In the genomic region with DNA sequence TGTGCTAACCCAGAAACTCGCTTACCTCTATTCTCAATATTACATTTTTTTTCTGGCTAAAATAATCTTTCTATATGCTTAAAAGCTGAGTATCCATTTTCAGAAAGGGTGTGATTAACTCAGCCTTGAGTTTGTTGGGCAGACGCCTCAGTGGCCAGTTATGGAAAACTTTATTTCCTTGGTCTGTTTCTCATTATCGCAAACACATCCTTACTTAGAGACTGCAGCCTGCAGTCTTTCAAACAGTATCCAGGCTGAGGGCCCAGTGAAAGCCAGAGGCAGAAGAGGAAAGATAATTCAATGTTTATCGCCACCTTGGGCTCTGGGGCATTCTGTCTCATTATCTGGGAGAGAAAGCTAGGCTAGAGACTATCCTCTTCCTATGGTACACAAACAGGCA, we compare ENCODE assay signal across 26 mouse cellular contexts.
DNase-seq lines count a peak whose midpoint lies in the region; ATAC-seq and TF ChIP-seq lines count a peak whose summit lies in the region.
"Had no signal": no experiment of that assay in that cellular context is flagged by ENCODE, and none has a peak within 500 bp of the region (broad histone marks: within the 10 kb centered on the region; RNA-seq: fewer than 3 reads in every experiment).

No protein-coding gene starts in this region.

- no peaks in the 10 kb centered on the region for H3K9me3 ChIP-seq in stomach, embryonic 16.5 days (replicated peaks; ENCODE audit: control insufficient read depth, low read length)
- no peaks in the 10 kb centered on the region for H3K9me3 ChIP-seq in stomach, postnatal 0 days (ENCODE audit: control insufficient read depth, low read length)
- no peaks in the 10 kb centered on the region for H3K9me3 ChIP-seq in embryonic facial prominence, embryonic 14.5 days (ENCODE audit: control insufficient read depth, low read length)
- H3K9me3 ChIP-seq in limb, embryonic 11.5 days (ENCODE audit: control insufficient read depth, low read length) = no peaks in the 10 kb centered on the region
- no peaks in the 10 kb centered on the region for H3K9me3 ChIP-seq in midbrain, postnatal 0 days (ENCODE audit: low read length)
- H3K9me3 ChIP-seq in forebrain, embryonic 11.5 days (ENCODE audit: control insufficient read depth, low read length) = no peaks in the 10 kb centered on the region
- H3K9me3 ChIP-seq: forebrain, embryonic 10.5 days; limb, embryonic 15.5 days; megakaryocyte, embryonic 14.5 days; neural tube, embryonic 13.5 days; stomach, embryonic 15.5 days had no signal

- no peak for TF ChIP-seq EP300 in stomach, postnatal 0 days (optimal IDR thresholded peaks at IDR 0.05)

- no peak for DNase-seq in stomach, postnatal 0 days (ENCODE audit: low spot score)
- DNase-seq in embryonic facial prominence, embryonic 14.5 days (ENCODE audit: low spot score) = peak; percentile 79
- DNase-seq in limb, embryonic 11.5 days (ENCODE audit: low spot score) = peak; percentile 42
- DNase-seq in cerebellum, postnatal 14 days = no peak
- no peak for DNase-seq in midbrain, postnatal 0 days (ENCODE audit: low spot score)
- DNase-seq in forebrain, embryonic 11.5 days (ENCODE audit: low spot score) = no peak
- DNase-seq: adrenal gland, postnatal 14 days; cerebellum, adult 2 months; cerebellum, postnatal 36 days; gastrocnemius, postnatal 14 days; kidney, adult 2 months; lung, embryonic 14.5 days; midbrain, embryonic 14.5 days; right cerebral cortex, adult 18-20 months; right cerebral cortex, postnatal 4 days; thymus, adult 2 months; thymus, postnatal 4 days had no signal

- 68% methylated on average over 4 of the region's 4 CpGs for WGBS in stomach, embryonic 16.5 days
- WGBS in stomach, postnatal 0 days = 67% methylated on average over 4 of the region's 4 CpGs
- 43% methylated on average over 4 of the region's 4 CpGs for WGBS in embryonic facial prominence, embryonic 14.5 days
- 37% methylated on average over 4 of the region's 4 CpGs for WGBS in limb, embryonic 11.5 days
- 81% methylated on average over 4 of the region's 4 CpGs for WGBS in midbrain, postnatal 0 days
- 85% methylated on average over 4 of the region's 4 CpGs for WGBS in forebrain, embryonic 11.5 days

- H3K36me3 ChIP-seq in stomach, embryonic 16.5 days (ENCODE audit: control insufficient read depth, insufficient read depth, low read length) = no peaks in the 10 kb centered on the region
- no peaks in the 10 kb centered on the region for H3K36me3 ChIP-seq in stomach, postnatal 0 days (ENCODE audit: control insufficient read depth, insufficient read depth, low read length)
- no peaks in the 10 kb centered on the region for H3K36me3 ChIP-seq in embryonic facial prominence, embryonic 14.5 days (ENCODE audit: control insufficient read depth, insufficient read depth, low read length)
- no peaks in the 10 kb centered on the region for H3K36me3 ChIP-seq in limb, embryonic 11.5 days (ENCODE audit: control insufficient read depth, insufficient read depth, low read length)
- no peaks in the 10 kb centered on the region for H3K36me3 ChIP-seq in midbrain, postnatal 0 days (ENCODE audit: insufficient read depth, low read length)
- no peaks in the 10 kb centered on the region for H3K36me3 ChIP-seq in forebrain, embryonic 11.5 days (ENCODE audit: control insufficient read depth, insufficient read depth, low read length)
- H3K36me3 ChIP-seq: forebrain, embryonic 10.5 days; limb, embryonic 15.5 days; neural tube, embryonic 13.5 days; stomach, embryonic 15.5 days had no signal

- H3K27me3 ChIP-seq in stomach, embryonic 16.5 days (ENCODE audit: control insufficient read depth, insufficient read depth, low read length) = no peaks in the 10 kb centered on the region
- no peaks in the 10 kb centered on the region for H3K27me3 ChIP-seq in stomach, postnatal 0 days (ENCODE audit: control insufficient read depth, insufficient read depth, low read length)
- no peaks in the 10 kb centered on the region for H3K27me3 ChIP-seq in embryonic facial prominence, embryonic 14.5 days (replicated peaks; ENCODE audit: control insufficient read depth, insufficient read depth, low read length)
- no peaks in the 10 kb centered on the region for H3K27me3 ChIP-seq in limb, embryonic 11.5 days (ENCODE audit: control insufficient read depth, insufficient read depth, low read length)
- no peaks in the 10 kb centered on the region for H3K27me3 ChIP-seq in midbrain, postnatal 0 days (ENCODE audit: insufficient read depth, low read length)
- no peaks in the 10 kb centered on the region for H3K27me3 ChIP-seq in forebrain, embryonic 11.5 days (ENCODE audit: control insufficient read depth, insufficient read depth, low read length)
- H3K27me3 ChIP-seq: limb, embryonic 15.5 days; megakaryocyte, embryonic 14.5 days; neural tube, embryonic 13.5 days; stomach, embryonic 15.5 days had no signal

- peak overlapping the region; percentile 40; the same call in 1 of the 2 replicates for H3K27ac ChIP-seq in stomach, embryonic 16.5 days (ENCODE audit: low read length)
- H3K27ac ChIP-seq in stomach, postnatal 0 days (replicated peaks) = no peak overlapping the region
- H3K27ac ChIP-seq in embryonic facial prominence, embryonic 14.5 days (replicated peaks; ENCODE audit: low read depth, low read length) = no peak overlapping the region
- H3K27ac ChIP-seq in limb, embryonic 11.5 days (replicated peaks; ENCODE audit: low read depth, low read length) = no peak overlapping the region
- H3K27ac ChIP-seq in midbrain, postnatal 0 days (ENCODE audit: low read depth, low read length) = no peak overlapping the region
- no peak overlapping the region for H3K27ac ChIP-seq in forebrain, embryonic 11.5 days (ENCODE audit: low read depth, low read length)
- H3K27ac ChIP-seq: forebrain, embryonic 10.5 days; hindbrain, embryonic 14.5 days; kidney, postnatal 0 days; limb, embryonic 15.5 days; liver, embryonic 14.5 days; neural tube, embryonic 13.5 days; stomach, embryonic 15.5 days had no signal

- no peak overlapping the region for H3K9ac ChIP-seq in stomach, embryonic 16.5 days (ENCODE audit: low read length)
- H3K9ac ChIP-seq in stomach, postnatal 0 days (ENCODE audit: low read length) = no peak overlapping the region
- H3K9ac ChIP-seq in embryonic facial prominence, embryonic 14.5 days (ENCODE audit: low read depth, low read length) = no peak overlapping the region
- no peak overlapping the region for H3K9ac ChIP-seq in limb, embryonic 11.5 days (ENCODE audit: low read length)
- no peak overlapping the region for H3K9ac ChIP-seq in midbrain, postnatal 0 days (replicated peaks; ENCODE audit: low read length, poor library complexity, severe bottlenecking)
- H3K9ac ChIP-seq in forebrain, embryonic 11.5 days (ENCODE audit: low read length) = no peak overlapping the region
- H3K9ac ChIP-seq: hindbrain, embryonic 14.5 days; limb, embryonic 15.5 days; liver, embryonic 14.5 days; lung, embryonic 14.5 days; neural tube, embryonic 13.5 days; stomach, embryonic 15.5 days had no signal

- no peak for TF ChIP-seq CTCF in stomach, postnatal 0 days (IDR thresholded peaks at IDR 0.05; ENCODE audit: low read depth)
- no peak for TF ChIP-seq CTCF in midbrain, postnatal 0 days (IDR thresholded peaks at IDR 0.05)

- H3K4me3 ChIP-seq in stomach, embryonic 16.5 days (replicated peaks; ENCODE audit: low read length) = no peak overlapping the region
- H3K4me3 ChIP-seq in stomach, postnatal 0 days (ENCODE audit: low read depth, low read length) = no peak overlapping the region
- no peak overlapping the region for H3K4me3 ChIP-seq in embryonic facial prominence, embryonic 14.5 days (ENCODE audit: low read depth, low read length)
- no peak overlapping the region for H3K4me3 ChIP-seq in limb, embryonic 11.5 days (ENCODE audit: low read depth, low read length)
- H3K4me3 ChIP-seq in midbrain, postnatal 0 days (ENCODE audit: low read depth, low read length) = no peak overlapping the region
- no peak overlapping the region for H3K4me3 ChIP-seq in forebrain, embryonic 11.5 days (ENCODE audit: low read depth, low read length)
- H3K4me3 ChIP-seq: forebrain, embryonic 10.5 days; limb, embryonic 15.5 days; megakaryocyte, embryonic 14.5 days; neural tube, embryonic 13.5 days; stomach, embryonic 15.5 days had no signal

- ATAC-seq in stomach, embryonic 16.5 days (ENCODE audit: insufficient read depth, low FRiP score) = no peak
- ATAC-seq in stomach, postnatal 0 days (ENCODE audit: low FRiP score, low TSS enrichment) = no peak
- peak; percentile 55; the same call in 1 of the 2 replicates for ATAC-seq in embryonic facial prominence, embryonic 14.5 days (ENCODE audit: low read depth)
- ATAC-seq in limb, embryonic 11.5 days (ENCODE audit: insufficient number of reproducible peaks, low FRiP score, low TSS enrichment, low read depth) = 0 out of 2 replicates have a peak, but pooled peaks have one; percentile 17
- no peak for ATAC-seq in midbrain, postnatal 0 days (ENCODE audit: low FRiP score)
- no peak for ATAC-seq in forebrain, embryonic 11.5 days (replicated peaks; ENCODE audit: low FRiP score)

- no peak overlapping the region for H3K4me2 ChIP-seq in stomach, embryonic 16.5 days (ENCODE audit: low read depth, low read length)
- H3K4me2 ChIP-seq in stomach, postnatal 0 days (replicated peaks; ENCODE audit: low read depth) = no peak overlapping the region
- H3K4me2 ChIP-seq in embryonic facial prominence, embryonic 14.5 days (ENCODE audit: low read depth, low read length) = no peak overlapping the region
- H3K4me2 ChIP-seq in limb, embryonic 11.5 days (ENCODE audit: low read depth, severe bottlenecking) = no peak overlapping the region
- H3K4me2 ChIP-seq in midbrain, postnatal 0 days (ENCODE audit: low read depth, low read length, poor library complexity, severe bottlenecking) = no peak overlapping the region
- no peak overlapping the region for H3K4me2 ChIP-seq in forebrain, embryonic 11.5 days (ENCODE audit: low read depth, low read length, severe bottlenecking)
- H3K4me2 ChIP-seq: hindbrain, embryonic 14.5 days; limb, embryonic 15.5 days; lung, embryonic 14.5 days; neural tube, embryonic 13.5 days; stomach, embryonic 15.5 days had no signal

- no peaks in the 10 kb centered on the region for H3K4me1 ChIP-seq in stomach, embryonic 16.5 days (ENCODE audit: control insufficient read depth, insufficient read depth, low read length)
- no peaks in the 10 kb centered on the region for H3K4me1 ChIP-seq in stomach, postnatal 0 days (replicated peaks; ENCODE audit: control insufficient read depth, insufficient read depth)
- 0 out of 2 replicates have a peak, but pooled peaks cover 4% of the 10 kb centered on the region for H3K4me1 ChIP-seq in embryonic facial prominence, embryonic 14.5 days (ENCODE audit: control insufficient read depth, insufficient read depth, low read length)
- no peaks in the 10 kb centered on the region; the same call in 1 of the 2 replicates for H3K4me1 ChIP-seq in limb, embryonic 11.5 days (ENCODE audit: control insufficient read depth, insufficient read depth, low read length)
- no peaks in the 10 kb centered on the region for H3K4me1 ChIP-seq in midbrain, postnatal 0 days (ENCODE audit: insufficient read depth, low read length)
- no peaks in the 10 kb centered on the region for H3K4me1 ChIP-seq in forebrain, embryonic 11.5 days (replicated peaks; ENCODE audit: control insufficient read depth, insufficient read depth, low read length)
- H3K4me1 ChIP-seq: forebrain, embryonic 10.5 days; megakaryocyte, embryonic 14.5 days; neural tube, embryonic 13.5 days; stomach, embryonic 15.5 days had no signal

Comparison
In these comparisons a context has a peak if more than half of its experiments do, and no peak if none do; other contexts are left out.
1. ATAC-seq: peak in embryonic facial prominence, embryonic 14.5 days (single experiment) and limb, embryonic 11.5 days (single experiment); none in stomach, embryonic 16.5 days (single experiment), stomach, postnatal 0 days (single experiment), midbrain, postnatal 0 days (single experiment) and forebrain, embryonic 11.5 days (single experiment).
2. DNase-seq: peak in embryonic facial prominence, embryonic 14.5 days (single experiment) and limb, embryonic 11.5 days (single experiment); none in stomach, postnatal 0 days (single experiment), cerebellum, postnatal 14 days (0 of 2), midbrain, postnatal 0 days (single experiment) and forebrain, embryonic 11.5 days (single experiment).